Mouse (Mus musculus) stomach, postnatal 0 days (tissue): ENCODE measurements at regions not wholly inside any gene's neighbourhood (a gene's known extent, or its start where the extent isn't known, plus 50 kb on each side); places are given as distances from the start of the nearest gene placed in this dataset.

Experiments
- CTCF ChIP-seq: IDR thresholded peaks from 2 replicates; pipeline ENCODE4 v1.5.1; 2016; ENCODE audit warnings: antibody characterized with exemption, low read depth, mild to moderate bottlenecking, moderate library complexity
- EP300 ChIP-seq: optimal IDR thresholded peaks from 2 replicates; pipeline ENCODE3; 2016; ENCODE audit warnings: antibody characterized with exemption

DNA sequence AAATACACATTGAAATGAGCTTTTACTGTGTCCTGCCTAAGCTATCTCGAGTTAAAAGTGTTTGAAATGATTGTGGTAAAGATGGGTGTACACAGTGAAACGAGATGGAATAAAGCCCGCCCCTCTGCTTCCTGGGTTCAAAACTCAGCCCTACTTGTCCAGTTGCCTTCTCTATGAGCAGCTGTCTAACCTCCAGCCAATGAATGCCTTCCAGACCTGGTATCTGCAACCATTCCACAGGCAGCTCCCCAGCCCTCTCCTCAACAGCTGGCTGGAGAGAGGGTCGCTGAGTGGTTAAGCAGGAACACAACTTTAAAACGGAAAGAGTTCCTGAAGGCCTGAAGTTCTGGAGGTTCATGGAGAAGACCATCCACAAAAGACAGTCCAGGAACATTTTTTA, 78.0 kb upstream of the Gm47985 start:
- TF ChIP-seq CTCF, result no peak
- TF ChIP-seq EP300, result no peak
